Mouse (Mus musculus) urinary bladder, postnatal 25 days (tissue): Measurements from ENCODE around the gene Idh2.
A peak's percentile ranks its signal among the peaks of the same experiment; 100 is the strongest.
"Not testable (repeated sequence)": the region's sequence is repeated elsewhere in the genome, so short reads cannot be mapped to it uniquely, and the experiment has no call there.

Experiments used
- DNase-seq: peaks from one replicate; pipeline ENCODE4 v3.0.0; 2022; ENCODE audit warnings: low spot score

The Idh2 gene

GRCm38 (mm10) chr7:80115224-80115590, at the start of gene Idh2:
Idh2 (minus strand) TSS chr7:80115392.
- DNase-seq = peak; percentile 88

DNA sequence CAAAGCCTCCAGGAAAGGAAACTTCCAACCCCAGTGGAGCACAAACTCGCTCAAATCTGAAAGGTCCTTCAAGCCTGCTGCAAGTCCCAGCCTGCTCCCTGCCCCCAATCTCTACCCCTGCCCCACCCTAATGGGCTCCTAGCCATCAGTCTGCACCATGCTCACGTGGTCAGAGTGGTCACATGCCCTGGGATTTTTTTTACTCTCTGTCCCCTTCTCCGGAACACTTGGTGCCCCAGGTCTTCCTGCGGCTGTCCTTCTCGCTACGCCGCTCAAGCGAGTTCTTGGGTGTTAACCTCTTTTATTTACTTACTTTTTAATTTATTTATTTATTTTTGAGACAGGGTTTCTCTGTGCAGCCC, 45.7 kb upstream of the Idh2 start:
- DNase-seq = peak; percentile 53

- DNase-seq = no peak
These were observed 45.2 kb upstream of the Idh2 start for GRCm38 (mm10) chr7:80160293-80160944.

- no peak for DNase-seq
These were observed 43.5 kb upstream of the Idh2 start for GRCm38 (mm10) chr7:80158496-80159268.

DNA sequence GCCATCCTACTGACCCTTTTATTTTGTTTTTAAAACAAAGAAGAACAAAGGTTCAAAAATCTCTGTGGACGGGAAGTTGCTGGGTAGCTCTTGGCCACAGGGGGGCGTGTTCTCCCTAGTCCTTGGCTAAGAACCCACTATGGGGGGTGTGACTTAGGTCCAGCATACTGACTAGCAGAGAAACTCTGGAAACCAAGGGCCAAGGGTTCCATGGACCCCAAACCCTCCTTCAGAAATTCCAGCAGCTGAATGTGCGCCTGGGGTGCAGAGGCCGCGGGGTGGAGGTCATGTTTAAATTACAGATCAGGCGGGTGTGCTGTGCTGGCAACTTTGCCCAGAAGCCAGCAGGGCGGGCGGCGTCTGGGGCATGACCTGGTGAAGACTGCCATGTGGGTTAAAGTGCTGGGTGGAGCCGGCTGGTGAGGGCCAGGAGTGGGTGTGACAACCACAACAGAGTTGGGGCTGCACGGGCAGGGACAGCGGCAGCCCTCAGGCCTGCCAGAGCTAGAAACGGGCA, 41.6 kb upstream of the Idh2 start:
- peak; percentile 52 for DNase-seq

DNA sequence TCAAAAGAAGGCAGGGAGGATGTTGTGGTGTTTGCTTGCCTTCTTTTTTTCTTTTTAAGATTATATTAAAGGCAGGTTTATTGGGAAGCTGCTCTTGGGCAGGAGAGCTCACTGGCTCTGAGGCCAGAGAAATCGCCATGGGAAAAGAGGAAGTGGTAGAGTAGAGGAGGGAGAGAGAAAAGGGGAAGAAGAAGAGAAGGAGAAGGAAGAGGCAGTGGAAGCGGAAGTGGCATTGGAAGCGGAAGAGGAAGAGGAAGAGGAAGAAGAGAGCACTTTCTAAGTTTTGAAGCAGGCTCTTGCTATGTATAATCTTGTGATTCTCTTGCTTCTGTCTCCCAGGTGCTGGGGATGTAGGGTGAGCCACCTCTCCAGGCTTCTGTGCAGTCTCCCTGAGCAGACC, 39.5 kb upstream of the Idh2 start:
- DNase-seq = no peak

DNA sequence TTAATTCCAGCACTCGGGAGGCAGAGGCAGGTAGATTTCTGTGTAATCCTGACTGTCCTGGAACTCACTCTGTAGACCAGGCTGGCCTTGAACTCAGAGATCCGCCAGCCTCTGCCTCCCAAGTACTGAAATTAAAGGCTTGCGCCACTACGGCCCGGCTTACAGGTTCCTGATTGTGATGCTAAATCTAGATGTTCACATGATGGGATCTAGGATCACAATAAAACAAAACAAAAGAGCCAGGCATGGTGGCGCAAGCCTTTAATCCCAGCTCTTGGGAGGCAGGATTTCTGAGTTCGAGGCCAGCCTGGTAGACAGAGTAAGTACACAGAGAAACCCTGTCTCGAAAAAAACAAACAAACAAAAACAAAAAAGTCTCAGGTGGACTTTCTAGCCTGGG, 37.6 kb upstream of the Idh2 start:
- DNase-seq = no peak

DNA sequence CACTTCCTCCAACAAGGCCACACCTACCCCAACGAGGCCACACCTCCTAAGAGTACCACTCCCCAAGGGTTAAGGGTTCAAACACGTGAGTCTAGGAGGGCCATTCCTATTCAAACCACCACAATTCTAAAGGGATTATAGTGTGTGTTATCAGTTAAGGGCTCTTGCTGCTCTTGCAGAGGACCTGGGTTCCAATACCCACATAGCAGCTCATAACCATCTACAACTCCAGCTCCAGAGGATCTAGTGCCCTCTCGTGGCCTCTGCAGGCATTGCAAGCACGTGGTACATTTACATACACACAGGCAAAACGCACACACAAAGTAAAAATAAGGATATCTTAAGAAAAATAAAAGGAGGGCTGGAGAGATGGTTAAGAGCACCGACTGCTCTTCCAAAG, 37.0 kb upstream of the Idh2 start:
- no peak for DNase-seq

GRCm38 (mm10) chr7:80149356-80149755, 34.2 kb upstream of the Idh2 start:
- no peak for DNase-seq

DNA sequence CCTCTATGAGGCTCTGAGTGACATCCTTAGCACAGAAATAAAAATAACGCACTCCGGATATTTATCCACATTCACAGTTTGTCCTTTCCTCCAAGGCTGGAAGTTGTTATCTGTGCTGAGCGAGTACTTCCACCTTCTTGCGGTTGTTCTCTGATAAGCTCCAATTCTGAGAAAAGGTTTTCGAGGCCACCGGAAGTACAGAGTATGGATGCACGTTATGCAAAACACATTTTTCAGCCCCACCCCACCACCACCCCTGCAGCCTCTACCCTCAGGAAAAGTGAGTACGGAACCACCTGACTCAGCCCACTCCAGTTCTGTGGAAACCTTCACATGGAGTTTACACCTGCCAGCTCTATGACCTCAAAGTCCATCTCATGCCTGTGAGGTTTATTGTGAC, 30.9 kb upstream of the Idh2 start:
- no peak for DNase-seq

- no peak for DNase-seq
These were observed 29.5 kb upstream of the Idh2 start for GRCm38 (mm10) chr7:80144695-80145094.

GRCm38 (mm10) chr7:80143331-80144273, 28.4 kb upstream of the Idh2 start:
- DNase-seq = no peak

GRCm38 (mm10) chr7:80140815-80141214, 25.6 kb upstream of the Idh2 start:
- peak; percentile 65 for DNase-seq

DNA sequence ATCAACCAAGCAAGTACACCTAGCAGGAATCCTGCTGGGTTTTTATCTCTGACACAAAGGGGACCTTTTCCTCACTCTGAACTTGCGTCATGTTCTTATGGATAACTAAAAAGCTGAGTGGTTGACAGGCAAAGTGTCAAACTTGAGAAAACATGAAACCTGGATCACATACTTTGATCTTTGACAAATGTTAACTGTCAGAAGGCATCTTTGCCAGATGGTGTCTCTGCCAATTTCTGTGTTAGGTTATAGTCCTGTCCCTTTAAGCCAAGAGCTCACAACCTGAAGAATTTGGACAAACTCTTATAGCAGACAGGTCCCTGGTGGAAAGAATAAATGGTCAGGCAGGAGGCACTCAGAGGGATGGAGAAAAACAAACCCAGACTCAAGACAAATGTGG, 23.2 kb upstream of the Idh2 start:
- DNase-seq = no peak

DNA sequence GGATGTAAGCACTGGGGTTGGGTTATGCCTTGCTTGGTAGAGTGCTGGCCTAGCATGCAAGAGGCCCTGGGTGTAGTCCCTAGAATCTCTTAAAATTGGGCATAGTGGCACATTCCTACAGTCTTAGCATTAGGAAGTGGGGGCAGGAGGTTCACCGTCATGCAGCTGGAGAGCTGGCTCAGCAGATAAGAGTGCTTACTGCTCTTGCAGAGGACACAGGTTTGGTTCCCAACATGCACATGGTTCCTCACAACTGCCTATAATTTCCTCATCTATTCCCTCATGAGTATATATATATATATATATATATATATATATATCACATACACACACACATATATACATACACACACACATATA, 20.0 kb upstream of the Idh2 start:
- no peak for DNase-seq

GRCm38 (mm10) chr7:80134454-80135172, 19.4 kb upstream of the Idh2 start:
- DNase-seq = peak; percentile 60

DNA sequence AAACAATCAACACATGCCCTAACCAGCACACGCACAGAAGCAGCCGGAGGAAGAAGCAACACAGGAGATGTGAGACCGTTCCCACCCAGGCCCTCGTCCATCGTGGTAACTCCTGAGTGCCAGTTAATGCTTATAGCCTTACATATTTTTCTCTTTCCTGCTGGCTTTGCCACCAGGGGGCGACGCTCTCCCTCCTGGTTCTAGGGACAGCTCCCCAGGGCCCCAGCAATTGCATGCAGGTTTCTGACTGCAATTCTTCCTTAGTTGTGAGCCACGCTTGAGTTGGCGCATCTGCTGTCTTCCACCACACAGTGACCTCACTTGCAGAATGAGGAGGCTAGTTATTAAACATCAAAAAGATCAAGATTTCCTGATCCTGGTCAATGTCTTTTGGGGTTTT, 17.3 kb upstream of the Idh2 start:
- DNase-seq = no peak

DNA sequence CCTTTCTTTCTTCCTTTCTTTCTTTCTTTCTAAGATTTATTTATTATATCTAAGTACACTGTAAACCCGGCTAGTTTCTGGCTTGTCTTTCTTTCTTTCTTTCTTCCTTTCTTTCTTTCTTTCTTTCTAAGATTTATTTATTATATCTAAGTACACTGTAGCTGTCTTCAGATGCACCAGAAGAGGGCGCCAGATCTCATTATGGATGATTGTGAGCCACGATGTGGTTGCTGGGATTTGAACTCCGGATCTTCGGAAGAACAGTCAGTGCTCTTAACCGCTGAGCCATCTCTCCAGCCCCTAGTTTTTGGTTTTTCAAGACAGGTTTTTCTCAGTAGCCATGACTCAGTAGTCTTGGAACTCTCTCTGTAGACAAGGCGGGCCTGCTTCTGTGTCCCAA, 16.1 kb upstream of the Idh2 start:
- not testable (repeated sequence) for DNase-seq

DNA sequence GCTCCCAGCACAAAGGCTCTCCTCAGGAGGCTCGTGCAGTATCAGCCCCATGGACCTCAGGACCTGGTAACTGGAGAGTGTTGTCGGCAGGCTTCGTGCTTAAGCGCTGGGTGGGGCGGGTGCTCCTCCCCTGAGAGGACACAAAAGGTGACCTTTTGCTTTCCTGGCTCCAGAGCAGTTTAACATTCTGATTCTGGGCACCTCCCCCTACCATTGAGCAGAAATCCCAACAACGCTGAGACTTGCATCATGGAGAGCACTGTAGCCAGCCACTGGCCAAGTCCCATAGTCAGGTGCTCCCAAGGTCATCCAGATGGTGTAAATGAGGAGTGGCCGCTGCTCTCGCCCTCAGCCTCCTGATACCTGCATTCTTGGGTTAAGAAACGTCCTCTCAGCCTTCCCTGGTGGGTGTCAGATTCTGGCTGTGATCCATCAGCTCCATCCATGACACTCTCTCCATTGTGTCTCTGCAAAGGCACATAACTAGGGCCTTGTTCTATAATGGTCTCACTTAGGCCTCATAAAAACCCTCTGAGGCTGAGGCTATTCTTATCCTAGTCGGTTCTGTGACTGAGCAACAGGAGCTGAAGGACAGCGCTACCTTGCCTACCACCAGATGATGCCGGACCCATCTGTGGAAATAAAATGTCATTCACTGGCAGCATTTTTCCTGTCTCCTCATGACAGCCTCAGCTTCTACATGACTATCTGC, 15.3 kb upstream of the Idh2 start:
- DNase-seq = no peak

DNA sequence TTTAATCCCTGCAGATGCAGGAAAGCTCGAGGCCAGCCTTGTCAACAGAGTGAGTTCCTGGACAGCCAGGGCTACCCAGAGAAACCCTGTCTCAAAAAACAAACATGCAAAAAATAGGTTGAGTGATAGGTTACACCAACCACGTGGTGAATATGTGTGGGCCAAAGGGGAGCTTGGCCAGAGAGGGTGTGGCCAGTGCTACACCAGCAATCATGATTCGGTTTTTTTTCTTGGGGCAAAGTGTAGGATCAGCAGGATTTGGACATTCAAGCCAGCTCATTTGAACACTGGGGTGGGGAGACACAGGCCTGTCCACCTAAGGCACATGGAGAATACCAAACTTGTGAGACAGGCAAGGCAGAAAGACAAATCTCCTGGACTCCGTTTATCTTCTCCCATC, 14.1 kb upstream of the Idh2 start:
- no peak for DNase-seq

DNA sequence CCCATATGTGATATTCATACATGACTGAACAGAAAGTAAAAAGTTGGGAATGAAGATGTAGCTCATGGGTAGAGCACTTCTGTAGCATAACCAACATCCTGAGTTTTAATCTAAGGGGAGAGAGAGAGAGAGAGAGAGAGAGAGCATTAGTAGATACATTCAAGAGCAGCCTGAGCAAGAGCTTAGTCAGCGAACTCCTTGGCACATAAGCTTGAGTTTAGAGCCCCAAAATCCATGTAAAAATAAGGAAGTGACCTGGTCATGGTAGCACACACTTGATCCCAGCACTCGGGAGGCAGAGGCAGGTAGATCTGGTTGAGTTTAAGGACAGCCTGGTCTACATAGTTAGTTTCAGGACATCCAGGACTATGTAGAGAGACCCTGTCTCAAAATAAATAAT, 8.5 kb upstream of the Idh2 start:
- DNase-seq = no peak
